Mouse (Mus musculus) heart, embryonic 14.5 days (tissue): ENCODE results near the gene Tmem135. TPM values are rescaled to one million over a fixed set of nuclear protein-coding genes. Genes with fewer than 3 reads are reported as not detected.

Experiments used
- ATAC-seq: fragments of 200-750 bp; cut with Nextera tagmentation; 2 replicates; pipeline ENCODE4 v1.8.0; 2017; ENCODE audit warnings: low read depth, moderate TSS enrichment; ENCODE audit not compliant: insufficient number of reproducible peaks, insufficient read depth, low FRiP score
- H3K27ac ChIP-seq, 2 experiments: fragments of 200-500 bp in 1 of 2; fragments of 300-500 bp in 1 of 2; sonication (generic) in 1 of 2; replicated peaks in 1 of 2; 2 replicates each; pipeline ENCODE4 v1.5.1; 2012 to 2014; ENCODE audit warnings: low read depth in 2 of 2, low read length in 2 of 2, control low read depth in 1 of 2, mild to moderate bottlenecking in 1 of 2, mixed read lengths in 1 of 2; ENCODE audit not compliant: control insufficient read depth in 1 of 2, insufficient read depth in 1 of 2
- H3K27me3 ChIP-seq: fragments of 300-500 bp; sonication (generic); 2 replicates; pipeline ENCODE4 v1.6.1; 2014; ENCODE audit warnings: mild to moderate bottlenecking, low read length, control low read depth; ENCODE audit not compliant: control insufficient read depth, insufficient read depth
- H3K36me3 ChIP-seq: fragments of 300-500 bp; sonication (generic); 2 replicates; pipeline ENCODE4 v1.6.1; 2014; ENCODE audit warnings: mild to moderate bottlenecking, control low read depth, low read length, mixed read lengths; ENCODE audit not compliant: control insufficient read depth, insufficient read depth
- H3K4me1 ChIP-seq, 2 experiments: fragments of 200-500 bp in 1 of 2; fragments of 300-500 bp in 1 of 2; sonication (generic) in 1 of 2; 2 replicates each; pipeline ENCODE4 v1.6.1; 2012 to 2014; ENCODE audit warnings: low read length in 2 of 2, control low read depth in 1 of 2, mixed read lengths in 1 of 2; ENCODE audit not compliant: control insufficient read depth in 2 of 2, insufficient read depth in 2 of 2
- H3K4me2 ChIP-seq: fragments of 300-500 bp; sonication (generic); 2 replicates; pipeline ENCODE4 v1.6.1; 2014; ENCODE audit warnings: mild to moderate bottlenecking, low read length
- H3K4me3 ChIP-seq, 2 experiments: fragments of 200-500 bp in 1 of 2; fragments of 300-500 bp in 1 of 2; sonication (generic) in 1 of 2; 2 replicates each; pipeline ENCODE4 v1.5.1; 2012 to 2014; ENCODE audit warnings: low read length in 2 of 2, mild to moderate bottlenecking in 2 of 2, control low read depth in 1 of 2, low read depth in 1 of 2, moderate library complexity in 1 of 2; ENCODE audit not compliant: control insufficient read depth in 1 of 2, insufficient read depth in 1 of 2
- H3K9ac ChIP-seq: fragments of 300-500 bp; sonication (generic); 2 replicates; pipeline ENCODE4 v1.6.1; 2014; ENCODE audit warnings: mild to moderate bottlenecking, low read length
- H3K9me3 ChIP-seq: fragments of 300-500 bp; sonication (generic); 2 replicates; pipeline ENCODE4 v1.6.1; 2016; ENCODE audit warnings: low read length, control low read depth; ENCODE audit not compliant: control insufficient read depth
- WGBS: fragments of 180-500 bp; shearing (Covaris S2); extraction: QIAGEN DNeasy Blood & Tissue Kit; methylation state at CpG from one replicate; pipeline ENCODE4 v1.1.7; 2014; 5-methylcytosine and 5-hydroxymethylcytosine counted together
- polyA plus RNA-seq: library from polyadenylated mRNA; unstranded; fragments of >200 nt; fragmentation: Nextera tagmentation; extraction: Ambion mirVana; gene quantifications from 2 replicates; pipeline ENCODE4 v1.2.1, GENCODE M21; 2014

The Tmem135 gene
- polyA plus RNA-seq, 1 experiment from 2014 or later = 28.4 TPM

DNA sequence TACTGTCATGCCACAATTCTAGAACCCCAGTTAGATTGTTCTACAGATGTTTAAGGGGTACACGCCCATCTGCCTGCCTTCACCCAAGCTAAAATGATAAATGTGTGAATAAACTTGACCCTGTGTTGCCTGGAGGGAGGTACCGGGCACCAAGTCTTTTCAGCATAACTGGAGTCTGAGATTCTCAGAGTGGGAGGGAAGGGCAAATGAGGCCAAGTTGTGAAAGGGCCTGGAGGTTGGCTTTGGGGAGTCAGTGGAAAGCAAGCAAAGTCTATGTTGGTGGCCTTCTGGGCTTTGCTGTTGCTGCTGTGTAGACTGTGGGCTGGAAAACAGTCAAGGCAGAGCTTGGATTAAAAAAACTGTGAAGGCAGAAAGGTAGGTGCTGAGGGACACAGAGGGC, 13.7 kb upstream of the Tmem135 start:
- H3K9ac ChIP-seq = no peak overlapping the region
- no peaks in the 10 kb centered on the region for H3K27me3 ChIP-seq
- peaks cover 2% of the 10 kb centered on the region for H3K36me3 ChIP-seq
- H3K4me2 ChIP-seq = no peak overlapping the region
- peak overlapping the region; percentile 68 to 72 for H3K27ac ChIP-seq
- peaks cover 2 to 10% of the 10 kb centered on the region in 2 experiments for H3K4me1 ChIP-seq
- no peak for ATAC-seq
- H3K4me3 ChIP-seq = no peak overlapping the region
- no peaks in the 10 kb centered on the region for H3K9me3 ChIP-seq
- WGBS = 73% methylated on average over 2 of the region's 2 CpGs

DNA sequence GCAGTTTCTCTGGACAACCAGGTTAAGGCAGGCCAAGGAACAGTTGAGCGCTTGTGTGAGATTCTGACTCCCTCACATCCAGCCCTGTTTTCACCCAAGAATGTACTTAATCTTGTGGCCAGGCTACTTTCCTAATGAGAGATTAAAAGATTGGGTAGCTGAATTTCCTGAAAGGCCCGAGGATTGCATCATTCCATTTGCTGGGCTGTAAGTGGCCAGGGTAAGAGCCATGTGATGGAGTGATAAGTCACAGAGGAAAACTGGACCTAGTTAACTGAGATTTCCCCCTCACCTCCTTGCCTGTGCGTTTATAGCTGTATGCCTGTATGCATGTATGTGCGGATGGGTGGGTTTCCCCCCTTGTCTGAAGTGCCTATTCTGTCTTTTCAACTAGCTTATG, 12.0 kb upstream of the Tmem135 start:
- H3K4me3 ChIP-seq = no peak overlapping the region
- H3K36me3 ChIP-seq = peaks cover 19% of the 10 kb centered on the region
- no peak overlapping the region for H3K9ac ChIP-seq
- H3K9me3 ChIP-seq = no peaks in the 10 kb centered on the region
- H3K27ac ChIP-seq = no peak overlapping the region
- peaks cover 4 to 20% of the 10 kb centered on the region in 2 experiments for H3K4me1 ChIP-seq
- no peak overlapping the region for H3K4me2 ChIP-seq
- no peak for ATAC-seq
- WGBS = 65% methylated on average over 4 of the region's 4 CpGs
- no peaks in the 10 kb centered on the region for H3K27me3 ChIP-seq

DNA sequence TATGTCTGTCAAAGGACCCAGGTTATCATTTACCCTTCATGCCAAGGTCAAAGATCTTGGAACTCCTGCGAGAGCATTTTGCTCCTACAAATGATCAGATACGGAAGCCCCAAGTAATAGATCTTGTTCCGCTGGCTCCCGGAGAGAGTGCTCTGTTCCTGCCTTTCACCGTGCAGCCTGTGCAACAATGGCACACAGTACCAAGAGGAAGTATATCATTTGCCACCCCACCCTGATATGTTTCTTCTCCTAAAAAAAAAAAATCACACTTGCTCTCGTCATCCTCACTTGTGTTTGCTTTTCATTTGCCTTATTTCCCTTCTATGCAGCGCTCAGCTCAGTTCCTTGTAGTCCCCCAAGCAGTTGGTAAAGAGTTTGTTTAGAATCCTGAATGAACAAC, 8.1 kb upstream of the Tmem135 start:
- H3K4me3 ChIP-seq = no peak overlapping the region
- H3K9me3 ChIP-seq = no peaks in the 10 kb centered on the region
- peaks cover 6 to 22% of the 10 kb centered on the region in 2 experiments for H3K4me1 ChIP-seq
- H3K36me3 ChIP-seq = peaks cover 51% of the 10 kb centered on the region
- H3K27me3 ChIP-seq = no peaks in the 10 kb centered on the region
- 61% methylated on average over 7 of the region's 7 CpGs for WGBS
- no peak overlapping the region for H3K4me2 ChIP-seq
- ATAC-seq = no peak
- H3K27ac ChIP-seq = no peak overlapping the region
- H3K9ac ChIP-seq = no peak overlapping the region

- Histone ChIP-seq H3K4me3 (no peak overlapping the region), H3K9me3 (no peaks in the 10 kb centered on the region), H3K27ac (no peak overlapping the region), H3K4me2 (no peak overlapping the region), H3K4me1 (peaks cover 6 to 22% of the 10 kb centered on the region in 2 experiments), H3K27me3 (no peaks in the 10 kb centered on the region), H3K9ac (no peak overlapping the region), H3K36me3 (peaks cover 52% of the 10 kb centered on the region)
- WGBS = 60% methylated on average over 3 of the region's 3 CpGs
- ATAC-seq = no peak
Measured at GRCm38 (mm10) chr7:89411346-89411745, 7.3 kb upstream of the Tmem135 start.

- Histone ChIP-seq H3K4me2 (no peak overlapping the region), H3K9ac (no peak overlapping the region), H3K27me3 (no peaks in the 10 kb centered on the region), H3K36me3 (peaks cover 52% of the 10 kb centered on the region), H3K9me3 (no peaks in the 10 kb centered on the region), H3K27ac (no peak overlapping the region), H3K4me1 (peaks cover 6 to 24% of the 10 kb centered on the region in 2 experiments), H3K4me3 (no peak overlapping the region)
- 71% methylated on average over 4 of the region's 4 CpGs for WGBS
- ATAC-seq = no peak
Measured at GRCm38 (mm10) chr7:89410294-89410693, 6.3 kb upstream of the Tmem135 start.

GRCm38 (mm10) chr7:89407006-89407940, 3.3 kb upstream of the Tmem135 start:
- Histone ChIP-seq H3K4me3 (peak overlapping the region in 1 of 2 experiments; percentile 90; a peak in 2 of 4 replicates), H3K9ac (no peak overlapping the region), H3K36me3 (peaks cover 46% of the 10 kb centered on the region), H3K4me2 (peak overlapping the region; percentile 91), H3K9me3 (no peaks in the 10 kb centered on the region), H3K4me1 (peaks cover 9 to 29% of the 10 kb centered on the region in 2 experiments), H3K27me3 (no peaks in the 10 kb centered on the region), H3K27ac (peak overlapping the region; percentile 45 to 48)
- ATAC-seq = no peak
- 79% methylated on average over 24 of the region's 24 CpGs for WGBS

- Histone ChIP-seq H3K4me2 (peak overlapping the region; percentile 91), H3K9ac (peak overlapping the region; percentile 70), H3K27me3 (no peaks in the 10 kb centered on the region), H3K9me3 (no peaks in the 10 kb centered on the region), H3K4me3 (peak overlapping the region; percentile 27 to 90; a peak in 3 of 4 replicates), H3K36me3 (peaks cover 33% of the 10 kb centered on the region), H3K4me1 (peaks cover 7 to 21% of the 10 kb centered on the region in 2 experiments; a peak in 2 of 4 replicates), H3K27ac (peak overlapping the region in 1 of 2 experiments; percentile 38; a peak in 1 of 4 replicates)
- ATAC-seq = no peak
- WGBS = 26% methylated on average over 1 of the region's 1 CpGs
Measured at GRCm38 (mm10) chr7:89406011-89406410, 2.0 kb upstream of the Tmem135 start.
